Mouse (Mus musculus) spleen, adult 2 months (tissue): Measurements from ENCODE around the gene Col4a3bp.

Source experiments
- CTCF ChIP-seq: fragments of 200-500 bp; IDR thresholded peaks from 2 replicates; pipeline ENCODE4 v1.5.1; 2011; ENCODE audit warnings: mild to moderate bottlenecking, inconsistent platforms; ENCODE audit not compliant: insufficient read depth, insufficient read length, insufficient replicate concordance; ENCODE audit errors: extremely low read depth
- POLR2A ChIP-seq: fragments of 200-500 bp; IDR thresholded peaks from 2 replicates; pipeline ENCODE4 v1.6.1; 2011; ENCODE audit warnings: low read depth, low read length, inconsistent platforms

DNA sequence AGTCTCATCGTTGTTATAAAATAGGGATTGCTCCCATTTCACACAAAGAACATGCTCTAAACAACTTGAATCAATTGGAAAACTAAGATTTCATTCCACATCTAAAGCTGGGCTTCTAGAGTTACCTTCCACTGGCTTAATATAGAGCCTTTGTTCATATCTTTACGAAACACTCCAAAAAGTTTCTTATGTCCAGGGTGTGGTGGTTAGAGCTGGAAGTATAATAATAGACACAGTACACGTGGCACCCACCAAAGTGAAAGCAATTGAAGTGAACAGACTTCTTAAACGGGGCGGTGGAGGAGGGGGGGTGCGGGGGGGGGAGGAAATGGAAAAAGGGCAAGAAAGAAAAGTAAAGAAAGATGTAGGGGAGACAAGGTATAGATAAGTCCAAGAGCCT, 129.9 kb downstream of the Col4a3bp start:
- TF ChIP-seq POLR2A: no peak
- TF ChIP-seq CTCF: no peak
